Mouse (Mus musculus): Measurements from ENCODE around the gene B4galt2. TPM values are rescaled to one million over a fixed set of nuclear protein-coding genes. Genes with fewer than 3 reads are reported as not detected.
A peak's percentile ranks its signal among the peaks of the same experiment; 100 is the strongest.

B4galt2 gene
- total and polyA plus RNA-seq, 3 experiments = 0.08 to 0.19 TPM; not detected in 1

DNA sequence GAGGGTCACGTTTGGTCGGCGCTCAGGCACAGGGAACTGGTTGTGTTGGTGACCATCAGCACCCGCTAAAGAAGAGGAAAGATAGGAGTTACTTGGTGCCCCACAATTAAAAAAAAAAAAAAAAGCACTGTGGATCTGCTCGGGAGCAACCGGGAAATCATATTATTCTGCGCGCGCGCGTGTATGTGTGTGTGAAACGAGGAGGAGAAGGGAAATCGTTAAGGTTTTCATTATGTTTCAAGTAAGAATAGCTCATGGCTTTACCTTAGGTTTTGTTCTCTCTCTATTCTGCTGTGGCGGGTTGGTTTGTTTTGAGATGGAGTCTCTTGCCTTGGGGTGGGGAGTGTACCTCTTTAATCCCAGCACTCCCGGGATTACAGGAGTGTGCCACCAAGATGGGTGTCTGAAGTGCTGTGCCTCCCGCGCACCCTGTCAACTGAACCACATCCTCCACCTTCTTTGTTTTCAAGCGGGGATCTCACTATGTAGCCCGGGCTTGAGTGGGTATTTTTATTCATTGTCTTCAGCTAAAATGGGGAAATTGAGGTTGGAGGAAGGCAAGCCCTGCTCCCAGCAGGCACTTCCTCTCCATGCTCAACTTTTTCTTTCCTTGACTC is 32.3 kb upstream of the B4galt2 start:
- Histone ChIP-seq H3K79me2 (ENCODE audit: control insufficient read depth, insufficient read depth, low read length, poor library complexity) (peaks cover 37% of the 10 kb centered on the region), H3K9me3 (replicated peaks; ENCODE audit: insufficient read depth, low read length) (no peaks in the 10 kb centered on the region), H3K9ac (ENCODE audit: control insufficient read depth, low read depth, low read length, poor library complexity, severe bottlenecking) (peak overlapping the region; percentile 75), H3K27me3 (ENCODE audit: control insufficient read depth in 1 of 2, insufficient read depth in 2 of 2, low read length in 2 of 2) (no peaks in the 10 kb centered on the region), H3K36me3 (ENCODE audit: control insufficient read depth in 1 of 2, insufficient read depth in 2 of 2, low read length in 2 of 2) (peaks cover 0 to 34% of the 10 kb centered on the region in 2 experiments; a peak in 2 of 4 replicates), H3K4me3 (ENCODE audit: control insufficient read depth in 1 of 2, insufficient read depth in 1 of 2, low read depth in 2 of 2, low read length in 2 of 2) (peak overlapping the region; percentile 90 to 96), H3K4me1 (ENCODE audit: control insufficient read depth in 1 of 2, insufficient read depth in 2 of 2, low read length in 2 of 2) (peaks cover 13 to 33% of the 10 kb centered on the region in 2 experiments), H3K27ac (ENCODE audit: control insufficient read depth, low read depth, low read length) (peak overlapping the region; percentile 80)
- peak; percentile 78 for DNase-seq (ENCODE audit: low read depth, low spot score)
- TF ChIP-seq CHD1 (IDR thresholded peaks at IDR 0.05; ENCODE audit: low read depth, low read length) = peak; percentile 35; the same call in 1 of the 2 replicates
- TF ChIP-seq ZKSCAN1 (IDR thresholded peaks at IDR 0.05; ENCODE audit: low read depth, low read length) = no peak
- peak; percentile 41; the same call in 1 of the 2 replicates for TF ChIP-seq ZNF384 (IDR thresholded peaks at IDR 0.05; ENCODE audit: low read depth, low read length)
- TF ChIP-seq POLR2A (IDR thresholded peaks at IDR 0.05; ENCODE audit: control insufficient read depth in 1 of 2, insufficient read depth in 1 of 2, low read depth in 1 of 2, low read length in 2 of 2, poor library complexity in 1 of 2) = 0 out of 4 replicates have a peak, but pooled peaks of 1 of the 2 experiments have one; percentile 18
- no peak for TF ChIP-seq MAZ (IDR thresholded peaks at IDR 0.05; ENCODE audit: low read depth, low read length)
- TF ChIP-seq E2F4 (IDR thresholded peaks at IDR 0.05; ENCODE audit: borderline replicate concordance, low read depth, low read length) = no peak
- peak; percentile 44; the same call in 1 of the 2 replicates for TF ChIP-seq MXI1 (IDR thresholded peaks at IDR 0.05; ENCODE audit: low read depth, low read length)
- TF ChIP-seq GABPA (IDR thresholded peaks at IDR 0.05; ENCODE audit: low read depth, low read length) = no peak
- TF ChIP-seq TBP (IDR thresholded peaks at IDR 0.05; ENCODE audit: low read depth, low read length) = peak; percentile 67; the same call in 1 of the 2 replicates
- TF ChIP-seq MYC (IDR thresholded peaks at IDR 0.05; ENCODE audit: low read depth, low read length) = no peak; the same call in 1 of the 2 replicates
- no peak for TF ChIP-seq MAX (IDR thresholded peaks at IDR 0.05; ENCODE audit: low read length)
- TF ChIP-seq ELF1 (IDR thresholded peaks at IDR 0.05; ENCODE audit: low read depth, low read length) = no peak
- TF ChIP-seq NRF1 (IDR thresholded peaks at IDR 0.05; ENCODE audit: insufficient read depth, low read depth, low read length, poor library complexity, severe bottlenecking) = no peak
- no peak for TF ChIP-seq MYB (IDR thresholded peaks at IDR 0.05; ENCODE audit: low read depth, low read length)
- TF ChIP-seq SIN3A (IDR thresholded peaks at IDR 0.05; ENCODE audit: low read length) = peak; percentile 25; the same call in 1 of the 2 replicates
- no peak for TF ChIP-seq USF2 (IDR thresholded peaks at IDR 0.05; ENCODE audit: borderline replicate concordance in 1 of 2, insufficient read depth in 1 of 2, low read depth in 1 of 2, low read length in 2 of 2)
- no peak for TF ChIP-seq POLR2AphosphoS2 (IDR thresholded peaks at IDR 0.05; ENCODE audit: low read length)
- TF ChIP-seq UBTF (IDR thresholded peaks at IDR 0.05; ENCODE audit: borderline replicate concordance, insufficient read depth, low read depth, low read length) = no peak
- TF ChIP-seq CHD2 (IDR thresholded peaks at IDR 0.05; ENCODE audit: low read length) = no peak
- TF ChIP-seq NELFE (IDR thresholded peaks at IDR 0.05; ENCODE audit: low read depth, low read length) = peak; percentile 4; the same call in 1 of the 2 replicates
- peak; percentile 16 to 45; a peak in 2 of 4 replicates for TF ChIP-seq EP300 (IDR thresholded peaks at IDR 0.05; ENCODE audit: low read depth in 1 of 2, low read length in 2 of 2)
- no peak for TF ChIP-seq POLR2AphosphoS5 (IDR thresholded peaks at IDR 0.05; ENCODE audit: borderline replicate concordance, low read depth, low read length)
- TF ChIP-seq RCOR1 (IDR thresholded peaks at IDR 0.05; ENCODE audit: low read depth, low read length) = no peak; the same call in 1 of the 2 replicates
- TF ChIP-seq MAFK (IDR thresholded peaks at IDR 0.05; ENCODE audit: borderline replicate concordance, low read depth, low read length) = no peak
